Mouse (Mus musculus): ENCODE measurements at regions not wholly inside any gene's neighbourhood (a gene's known extent, or its start where the extent isn't known, plus 50 kb on each side); places are given as distances from the start of the nearest gene placed in this dataset.

GRCm38 (mm10) chr3:139885942-139886860 lies 680.7 kb downstream of the Stpg2 start:
- no peak for ATAC-seq (ENCODE audit: low FRiP score, low TSS enrichment)
- Histone ChIP-seq H3K4me3 (ENCODE audit: low read length) (no peak overlapping the region), H3K36me3 (ENCODE audit: insufficient read depth, low read length) (no peaks in the 10 kb centered on the region), H3K4me2 (replicated peaks; ENCODE audit: low read depth, low read length) (no peak overlapping the region), H3K27ac (ENCODE audit: low read length) (no peak overlapping the region), H3K4me1 (ENCODE audit: insufficient read depth, low read length) (no peaks in the 10 kb centered on the region), H3K9ac (replicated peaks; ENCODE audit: low read length) (no peak overlapping the region), H3K27me3 (ENCODE audit: insufficient read depth, low read length) (no peaks in the 10 kb centered on the region), H3K9me3 (ENCODE audit: low read length) (no peaks in the 10 kb centered on the region)
- WGBS: 75% methylated on average over 14 of the region's 14 CpGs

- ATAC-seq (ENCODE audit: low FRiP score, low TSS enrichment): no peak
- 79% methylated on average over 5 of the region's 5 CpGs for WGBS
- H3K9ac ChIP-seq (replicated peaks; ENCODE audit: low read length): no peak overlapping the region
- H3K4me1 ChIP-seq (ENCODE audit: insufficient read depth, low read length): no peaks in the 10 kb centered on the region
- no peak overlapping the region for H3K4me3 ChIP-seq (ENCODE audit: low read length)
- H3K36me3 ChIP-seq (ENCODE audit: insufficient read depth, low read length): no peaks in the 10 kb centered on the region
- H3K9me3 ChIP-seq (ENCODE audit: low read length): no peaks in the 10 kb centered on the region
- no peaks in the 10 kb centered on the region for H3K27me3 ChIP-seq (ENCODE audit: insufficient read depth, low read length)
- no peak overlapping the region for H3K27ac ChIP-seq (ENCODE audit: low read length)
- H3K4me2 ChIP-seq (replicated peaks; ENCODE audit: low read depth, low read length): no peak overlapping the region
Measured at GRCm38 (mm10) chr3:139887265-139887664, 681.8 kb downstream of the Stpg2 start.

DNA sequence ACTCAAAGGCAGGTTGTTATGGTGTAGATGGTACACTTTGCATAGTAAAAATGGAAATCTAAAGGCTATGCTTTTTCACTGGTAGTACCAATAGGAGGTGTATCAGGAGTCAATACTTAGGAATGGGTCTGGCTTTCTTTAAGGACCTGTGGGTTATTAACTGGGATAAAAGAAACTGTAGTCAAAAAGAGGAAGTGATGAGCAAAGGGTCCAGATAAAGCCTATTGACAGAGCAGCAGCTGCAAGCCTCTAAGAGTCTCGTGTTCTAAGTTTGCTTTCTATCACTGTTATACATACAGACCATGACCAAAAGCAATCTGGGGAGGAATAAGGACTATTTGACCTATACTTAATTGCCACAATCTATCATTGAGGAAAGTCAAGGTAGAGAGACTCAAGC lies 683.0 kb downstream of the Stpg2 start:
- H3K27ac ChIP-seq (ENCODE audit: low read length): no peak overlapping the region
- H3K9ac ChIP-seq (replicated peaks; ENCODE audit: low read length): no peak overlapping the region
- no peak overlapping the region for H3K4me2 ChIP-seq (replicated peaks; ENCODE audit: low read depth, low read length)
- H3K4me3 ChIP-seq (ENCODE audit: low read length): no peak overlapping the region
- 69% methylated on average over 1 of the region's 1 CpGs for WGBS
- no peaks in the 10 kb centered on the region for H3K9me3 ChIP-seq (ENCODE audit: low read length)
- no peaks in the 10 kb centered on the region for H3K36me3 ChIP-seq (ENCODE audit: insufficient read depth, low read length)
- H3K27me3 ChIP-seq (ENCODE audit: insufficient read depth, low read length): no peaks in the 10 kb centered on the region
- H3K4me1 ChIP-seq (ENCODE audit: insufficient read depth, low read length): no peaks in the 10 kb centered on the region
- no peak for ATAC-seq (ENCODE audit: low FRiP score, low TSS enrichment)

DNA sequence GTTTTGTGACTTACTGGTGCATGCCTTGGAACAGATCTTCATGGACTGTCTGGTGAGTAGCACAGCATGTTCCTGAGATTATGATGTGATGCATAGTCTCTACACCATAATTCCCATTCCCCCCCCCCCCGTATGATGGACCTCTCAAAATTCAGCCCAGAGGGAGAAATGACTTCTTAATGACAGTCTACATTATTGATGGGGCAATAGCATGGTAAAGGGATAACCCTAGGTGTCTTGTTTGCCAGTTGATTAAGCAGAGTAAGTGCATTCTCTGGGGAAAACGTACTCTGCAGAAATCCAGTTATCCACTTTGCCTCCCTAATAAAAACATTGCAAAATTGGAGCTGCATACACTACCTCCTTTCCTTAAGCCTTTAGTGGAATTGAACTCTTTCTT lies 684.7 kb downstream of the Stpg2 start:
- Histone ChIP-seq H3K27me3 (ENCODE audit: insufficient read depth, low read length) (no peaks in the 10 kb centered on the region), H3K27ac (ENCODE audit: low read length) (no peak overlapping the region), H3K4me2 (replicated peaks; ENCODE audit: low read depth, low read length) (no peak overlapping the region), H3K36me3 (ENCODE audit: insufficient read depth, low read length) (no peaks in the 10 kb centered on the region), H3K9me3 (ENCODE audit: low read length) (no peaks in the 10 kb centered on the region), H3K4me3 (ENCODE audit: low read length) (no peak overlapping the region), H3K9ac (replicated peaks; ENCODE audit: low read length) (no peak overlapping the region), H3K4me1 (ENCODE audit: insufficient read depth, low read length) (no peaks in the 10 kb centered on the region)
- no peak for ATAC-seq (ENCODE audit: low FRiP score, low TSS enrichment)
- 62% methylated on average over 2 of the region's 2 CpGs for WGBS

GRCm38 (mm10) chr3:139897894-139898293 lies 692.4 kb downstream of the Stpg2 start:
- Histone ChIP-seq H3K27ac (ENCODE audit: low read length) (no peak overlapping the region), H3K4me2 (replicated peaks; ENCODE audit: low read depth, low read length) (no peak overlapping the region), H3K36me3 (ENCODE audit: insufficient read depth, low read length) (no peaks in the 10 kb centered on the region), H3K9me3 (ENCODE audit: low read length) (peaks cover 3% of the 10 kb centered on the region; the same call in 1 of the 2 replicates), H3K4me3 (ENCODE audit: low read length) (no peak overlapping the region), H3K9ac (replicated peaks; ENCODE audit: low read length) (no peak overlapping the region), H3K4me1 (ENCODE audit: insufficient read depth, low read length) (no peaks in the 10 kb centered on the region), H3K27me3 (ENCODE audit: insufficient read depth, low read length) (no peaks in the 10 kb centered on the region)
- no peak for ATAC-seq (ENCODE audit: low FRiP score, low TSS enrichment)
- 89% methylated on average over 5 of the region's 5 CpGs for WGBS

DNA sequence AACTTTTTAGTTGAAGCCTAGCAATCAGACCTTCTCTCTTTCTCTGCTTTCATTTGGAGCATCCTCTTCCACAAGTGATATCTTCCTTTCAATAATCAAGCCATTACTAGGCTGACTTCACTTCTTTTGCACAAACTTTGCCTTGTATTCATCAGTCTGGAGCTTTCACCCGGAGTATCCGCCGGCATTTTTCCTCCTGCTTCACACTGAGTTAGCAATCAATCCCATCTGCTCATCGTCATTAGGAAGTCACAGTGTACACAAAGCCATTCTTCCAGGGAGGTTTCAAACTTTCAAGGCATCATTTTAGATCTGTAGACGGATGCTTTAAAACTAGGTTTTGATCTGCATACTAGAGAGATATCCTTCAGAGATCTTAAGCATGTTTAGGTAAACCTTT lies 693.7 kb downstream of the Stpg2 start:
- ATAC-seq (ENCODE audit: low FRiP score, low TSS enrichment): no peak
- no peak overlapping the region for H3K4me3 ChIP-seq (ENCODE audit: low read length)
- no peak overlapping the region for H3K9ac ChIP-seq (replicated peaks; ENCODE audit: low read length)
- H3K9me3 ChIP-seq (ENCODE audit: low read length): peaks cover 3% of the 10 kb centered on the region; the same call in 1 of the 2 replicates
- WGBS: 53% methylated on average over 5 of the region's 5 CpGs
- H3K4me1 ChIP-seq (ENCODE audit: insufficient read depth, low read length): no peaks in the 10 kb centered on the region
- no peak overlapping the region for H3K4me2 ChIP-seq (replicated peaks; ENCODE audit: low read depth, low read length)
- H3K36me3 ChIP-seq (ENCODE audit: insufficient read depth, low read length): no peaks in the 10 kb centered on the region
- H3K27ac ChIP-seq (ENCODE audit: low read length): no peak overlapping the region
- H3K27me3 ChIP-seq (ENCODE audit: insufficient read depth, low read length): no peaks in the 10 kb centered on the region

GRCm38 (mm10) chr3:139913639-139914330 lies 708.3 kb downstream of the Stpg2 start:
- H3K27ac ChIP-seq (ENCODE audit: low read length): no peak overlapping the region
- H3K4me2 ChIP-seq (replicated peaks; ENCODE audit: low read depth, low read length): no peak overlapping the region
- no peak overlapping the region for H3K9ac ChIP-seq (replicated peaks; ENCODE audit: low read length)
- no peak overlapping the region for H3K4me3 ChIP-seq (ENCODE audit: low read length)
- no peaks in the 10 kb centered on the region for H3K27me3 ChIP-seq (ENCODE audit: insufficient read depth, low read length)
- no peaks in the 10 kb centered on the region for H3K36me3 ChIP-seq (ENCODE audit: insufficient read depth, low read length)
- no peaks in the 10 kb centered on the region for H3K9me3 ChIP-seq (ENCODE audit: low read length)
- WGBS: 12% methylated on average over 2 of the region's 2 CpGs
- peaks cover 6% of the 10 kb centered on the region; the same call in 1 of the 2 replicates for H3K4me1 ChIP-seq (ENCODE audit: insufficient read depth, low read length)
- peak; percentile 84; the same call in 1 of the 2 replicates for ATAC-seq (ENCODE audit: low FRiP score, low TSS enrichment)

- H3K36me3 ChIP-seq (ENCODE audit: insufficient read depth, low read length): no peaks in the 10 kb centered on the region
- H3K9ac ChIP-seq (replicated peaks; ENCODE audit: low read length): no peak overlapping the region
- WGBS: 70% methylated on average over 3 of the region's 3 CpGs
- peaks cover 6% of the 10 kb centered on the region; the same call in 1 of the 2 replicates for H3K4me1 ChIP-seq (ENCODE audit: insufficient read depth, low read length)
- no peaks in the 10 kb centered on the region for H3K27me3 ChIP-seq (ENCODE audit: insufficient read depth, low read length)
- no peak overlapping the region for H3K4me3 ChIP-seq (ENCODE audit: low read length)
- no peak overlapping the region for H3K27ac ChIP-seq (ENCODE audit: low read length)
- no peak for ATAC-seq (ENCODE audit: low FRiP score, low TSS enrichment)
- no peak overlapping the region for H3K4me2 ChIP-seq (replicated peaks; ENCODE audit: low read depth, low read length)
- H3K9me3 ChIP-seq (ENCODE audit: low read length): no peaks in the 10 kb centered on the region
Measured at GRCm38 (mm10) chr3:139922267-139922666, 716.8 kb downstream of the Stpg2 start.

DNA sequence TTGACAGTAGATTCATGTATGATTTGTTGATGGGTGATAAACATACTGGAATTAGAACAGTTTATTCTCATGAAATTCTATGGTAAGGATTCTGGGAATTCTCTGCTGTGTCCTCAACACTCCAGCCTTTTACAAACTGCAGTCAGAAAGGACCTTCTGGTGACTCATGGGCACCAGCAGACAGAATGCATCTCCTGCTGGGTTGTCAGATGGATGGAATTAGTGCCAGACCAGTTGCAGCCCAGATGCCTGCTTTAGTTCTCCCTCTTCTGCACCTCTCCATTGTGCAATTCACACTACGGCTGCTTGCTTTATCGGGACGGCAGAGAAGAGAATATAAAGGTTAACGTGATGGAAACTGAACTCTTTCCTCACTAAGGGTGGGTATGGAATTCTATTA lies 727.5 kb downstream of the Stpg2 start:
- no peak overlapping the region for H3K4me2 ChIP-seq (replicated peaks; ENCODE audit: low read depth, low read length)
- no peak overlapping the region for H3K27ac ChIP-seq (ENCODE audit: low read length)
- ATAC-seq (ENCODE audit: low FRiP score, low TSS enrichment): no peak
- WGBS: 85% methylated on average over 4 of the region's 4 CpGs
- no peaks in the 10 kb centered on the region for H3K9me3 ChIP-seq (ENCODE audit: low read length)
- no peaks in the 10 kb centered on the region for H3K36me3 ChIP-seq (ENCODE audit: insufficient read depth, low read length)
- H3K27me3 ChIP-seq (ENCODE audit: insufficient read depth, low read length): no peaks in the 10 kb centered on the region
- no peak overlapping the region for H3K4me3 ChIP-seq (ENCODE audit: low read length)
- no peak overlapping the region for H3K9ac ChIP-seq (replicated peaks; ENCODE audit: low read length)
- no peaks in the 10 kb centered on the region for H3K4me1 ChIP-seq (ENCODE audit: insufficient read depth, low read length)

DNA sequence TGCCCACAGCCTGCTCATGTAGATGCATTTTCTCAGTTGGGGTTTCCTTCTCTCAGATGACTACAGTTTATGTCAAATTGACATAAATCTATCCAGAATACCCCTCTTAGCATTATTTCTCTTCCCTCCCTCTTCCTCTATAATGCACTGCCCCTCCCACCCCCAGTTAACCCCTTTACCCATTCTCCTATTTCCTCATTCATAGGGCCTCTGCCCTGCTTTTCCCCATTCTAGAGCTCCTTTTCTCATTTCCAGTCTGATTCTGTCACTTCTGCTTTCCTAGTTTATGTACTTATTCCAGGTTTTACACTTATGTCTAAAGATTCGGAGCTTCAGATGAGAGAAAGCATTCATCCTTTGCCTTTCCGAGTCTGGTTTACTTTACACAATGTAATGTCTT lies 740.7 kb downstream of the Stpg2 start:
- H3K27ac ChIP-seq (ENCODE audit: low read length): no peak overlapping the region
- no peaks in the 10 kb centered on the region for H3K36me3 ChIP-seq (ENCODE audit: insufficient read depth, low read length)
- no peak overlapping the region for H3K9ac ChIP-seq (replicated peaks; ENCODE audit: low read length)
- H3K4me3 ChIP-seq (ENCODE audit: low read length): no peak overlapping the region
- H3K9me3 ChIP-seq (ENCODE audit: low read length): no peaks in the 10 kb centered on the region
- H3K27me3 ChIP-seq (ENCODE audit: insufficient read depth, low read length): no peaks in the 10 kb centered on the region
- 94% methylated on average over 2 of the region's 2 CpGs for WGBS
- H3K4me2 ChIP-seq (replicated peaks; ENCODE audit: low read depth, low read length): no peak overlapping the region
- no peak for ATAC-seq (ENCODE audit: low FRiP score, low TSS enrichment)
- H3K4me1 ChIP-seq (ENCODE audit: insufficient read depth, low read length): no peaks in the 10 kb centered on the region
